Mouse (Mus musculus): ENCODE measurements around the gene Smad3. TPM values are rescaled to one million over a fixed set of nuclear protein-coding genes. Genes with fewer than 3 reads are reported as not detected.

Smad3 gene
- total and polyA plus RNA-seq, 3 experiments: 0.81 to 1.5 (median 1.2) TPM

DNA sequence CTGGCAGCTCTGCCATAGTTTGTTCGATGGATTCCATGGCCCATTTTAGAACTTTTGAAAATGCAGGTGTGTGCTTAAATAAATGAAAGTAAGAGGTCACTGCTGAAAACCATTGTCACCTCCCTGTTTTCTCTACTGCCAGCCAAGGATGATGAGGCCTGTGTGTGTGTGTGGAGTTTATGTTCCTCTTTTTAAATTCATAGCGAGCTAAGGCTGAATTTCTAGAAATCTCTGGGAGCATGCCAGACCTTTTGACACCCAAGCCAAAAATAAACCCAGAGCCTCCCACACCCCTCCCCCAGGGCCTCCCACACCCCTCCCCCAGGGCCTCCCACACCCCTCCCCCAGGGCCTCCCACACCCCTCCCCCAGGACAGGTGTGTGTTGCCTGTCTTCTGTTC lies 139.8 kb downstream of the Smad3 start:
- no peak overlapping the region for H3K4me3 ChIP-seq (replicated peaks in 1 of 3; ENCODE audit: low read depth in 2 of 3, low read length in 2 of 3, poor library complexity in 1 of 3)
- H3K4me2 ChIP-seq (ENCODE audit: insufficient read depth, low read depth, poor library complexity, severe bottlenecking): no peak overlapping the region
- H3K9ac ChIP-seq (ENCODE audit: insufficient read depth, low read depth): no peak overlapping the region
- TF ChIP-seq TBP (conservative IDR thresholded peaks at IDR 0.05; ENCODE audit: low read depth, low read length): no peak
- no peak for TF ChIP-seq UBTF (IDR thresholded peaks at IDR 0.05; ENCODE audit: low read depth, low read length)
- no peak for TF ChIP-seq ZC3H11A (IDR thresholded peaks at IDR 0.05; ENCODE audit: low read depth, low read length)
- TF ChIP-seq MAZ (IDR thresholded peaks at IDR 0.05; ENCODE audit: low read depth, low read length): no peak
- peaks cover 26 to 71% of the 10 kb centered on the region in 2 experiments for H3K36me3 ChIP-seq (replicated peaks in 1 of 2; ENCODE audit: control insufficient read depth in 1 of 2, insufficient read depth in 1 of 2, low read length in 1 of 2)
- dilution Hi-C loops (cut with MboI; ENCODE audit: extremely low pct_ligation_motif_present, extremely low pct_unique_long_range_greater_than_20kb, low sequenced_read_pairs): no loop called here
- in situ Hi-C loops (cut with MboI; ENCODE audit: low pct_ligation_motif_present, low pct_unique_long_range_greater_than_20kb, low sequenced_read_pairs): no loop called here
- H3K4me1 ChIP-seq (ENCODE audit: control insufficient read depth in 1 of 2, insufficient read depth in 2 of 2): peaks cover 6 to 22% of the 10 kb centered on the region in 2 experiments; a peak in 3 of 4 replicates
- DNase-seq (ENCODE audit: extremely low read depth): no peak
- no peaks in the 10 kb centered on the region for H3K79me2 ChIP-seq (replicated peaks; ENCODE audit: control insufficient read depth, extremely low read depth, insufficient read depth, poor library complexity, severe bottlenecking)
- H3K9me3 ChIP-seq (replicated peaks; ENCODE audit: low read length): peaks cover 6% of the 10 kb centered on the region
- no peak overlapping the region for H3K27ac ChIP-seq (ENCODE audit: insufficient read depth, low read depth)
- no peaks in the 10 kb centered on the region for H3K27me3 ChIP-seq (replicated peaks)

DNA sequence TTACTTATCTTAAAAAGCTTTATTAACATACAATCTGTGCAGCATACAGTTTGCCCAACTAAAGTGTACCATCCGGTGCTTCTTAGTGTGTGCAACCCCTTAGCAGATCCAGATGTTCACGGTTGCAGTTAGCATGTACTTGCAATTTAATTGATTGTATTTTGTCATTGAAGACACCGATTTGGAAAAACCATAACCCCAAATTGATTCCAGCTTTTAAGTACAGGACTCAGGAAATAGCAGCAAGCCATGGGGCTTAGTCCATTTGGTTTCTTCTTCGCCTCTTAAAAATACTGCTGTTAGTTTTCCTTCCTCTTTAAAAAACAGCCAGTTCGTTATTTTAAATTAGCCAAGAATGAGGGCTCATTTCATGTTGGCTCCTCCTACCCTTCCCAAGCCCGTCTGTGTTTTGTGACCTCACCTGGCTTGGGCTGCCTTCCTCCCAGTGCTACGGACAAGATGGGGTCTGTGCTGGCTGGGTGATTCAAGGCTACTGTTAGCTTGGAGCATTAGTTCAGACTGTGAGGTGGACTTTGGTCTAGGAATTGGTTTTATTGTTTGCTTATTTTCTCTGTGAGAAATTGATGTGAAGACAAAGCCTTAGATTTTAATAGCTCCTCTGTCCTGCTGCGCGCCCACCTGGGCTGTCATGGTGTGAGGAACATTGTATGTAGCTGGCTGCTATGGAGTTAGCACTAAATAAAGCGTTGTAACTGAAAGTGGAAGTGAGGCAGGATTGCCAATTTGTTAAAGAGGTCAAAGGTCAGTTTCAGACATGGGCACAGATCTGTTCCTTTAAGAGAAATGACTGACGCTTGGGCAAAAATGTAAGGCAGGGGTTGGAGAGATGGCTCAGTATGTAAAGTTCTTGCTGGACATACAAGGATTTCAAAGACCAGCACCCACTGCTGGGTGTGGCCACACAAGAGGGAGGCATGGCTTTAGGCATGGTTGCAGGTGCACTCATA lies 143.5 kb downstream of the Smad3 start:
- H3K4me2 ChIP-seq (ENCODE audit: insufficient read depth, low read depth, poor library complexity, severe bottlenecking): no peak overlapping the region
- no peak overlapping the region for H3K9ac ChIP-seq (ENCODE audit: insufficient read depth, low read depth)
- no peaks in the 10 kb centered on the region; the same call in none of the 2 replicates for H3K79me2 ChIP-seq (replicated peaks; ENCODE audit: control insufficient read depth, extremely low read depth, insufficient read depth, poor library complexity, severe bottlenecking)
- no peaks in the 10 kb centered on the region for H3K27me3 ChIP-seq (replicated peaks)
- H3K4me1 ChIP-seq (ENCODE audit: control insufficient read depth in 1 of 2, insufficient read depth in 2 of 2): peaks cover 6 to 54% of the 10 kb centered on the region in 2 experiments; a peak in 3 of 4 replicates
- H3K9me3 ChIP-seq (replicated peaks; ENCODE audit: low read length): peaks cover 10% of the 10 kb centered on the region
- no peak overlapping the region for H3K27ac ChIP-seq (ENCODE audit: insufficient read depth, low read depth)
- dilution Hi-C loops (cut with MboI; ENCODE audit: extremely low pct_ligation_motif_present, extremely low pct_unique_long_range_greater_than_20kb, low sequenced_read_pairs): no loop called here
- no peak for TF ChIP-seq MXI1 (IDR thresholded peaks at IDR 0.05; ENCODE audit: low read depth, low read length)
- TF ChIP-seq PAX5 (IDR thresholded peaks at IDR 0.05; ENCODE audit: low read length): no peak
- TF ChIP-seq ZKSCAN1 (IDR thresholded peaks at IDR 0.05; ENCODE audit: borderline replicate concordance, low read depth, low read length): no peak
- no peak for TF ChIP-seq JUN (IDR thresholded peaks at IDR 0.05; ENCODE audit: insufficient read depth, low read depth, low read length)
- no peak for TF ChIP-seq POLR2AphosphoS2 (IDR thresholded peaks at IDR 0.05; ENCODE audit: low read depth, low read length)
- no peak for TF ChIP-seq NRF1 (IDR thresholded peaks at IDR 0.05; ENCODE audit: low read depth, low read length)
- TF ChIP-seq POLR2A (IDR thresholded peaks at IDR 0.05; ENCODE audit: low read depth, low read length): no peak
- no peak for TF ChIP-seq IRF4 (IDR thresholded peaks at IDR 0.05; ENCODE audit: low read depth, low read length)
- TF ChIP-seq SMC3 (IDR thresholded peaks at IDR 0.05; ENCODE audit: low read depth, low read length): no peak
- TF ChIP-seq MEF2A (IDR thresholded peaks at IDR 0.05; ENCODE audit: borderline replicate concordance, low read depth, low read length): no peak
- no peak for TF ChIP-seq ETS1 (conservative IDR thresholded peaks at IDR 0.05; ENCODE audit: low read depth, low read length)
- no peak for TF ChIP-seq E2F4 (IDR thresholded peaks at IDR 0.05; ENCODE audit: insufficient replicate concordance, low read depth, low read length)
- TF ChIP-seq KAT2A (IDR thresholded peaks at IDR 0.05; ENCODE audit: insufficient replicate concordance, low read length): no peak
- TF ChIP-seq JUND (conservative IDR thresholded peaks at IDR 0.05; ENCODE audit: low read depth, low read length): no peak
- no peak for TF ChIP-seq RAD21 (IDR thresholded peaks at IDR 0.05; ENCODE audit: low read depth, low read length)
- no peak for TF ChIP-seq HCFC1 (IDR thresholded peaks at IDR 0.05; ENCODE audit: low read depth, low read length)
- TF ChIP-seq SIN3A (IDR thresholded peaks at IDR 0.05; ENCODE audit: low read length): no peak
- no peak for TF ChIP-seq TBP (conservative IDR thresholded peaks at IDR 0.05; ENCODE audit: low read depth, low read length)
- in situ Hi-C loops (cut with MboI; ENCODE audit: low pct_ligation_motif_present, low pct_unique_long_range_greater_than_20kb, low sequenced_read_pairs): no loop called here
- no peak overlapping the region for H3K4me3 ChIP-seq (replicated peaks in 1 of 3; ENCODE audit: low read depth in 2 of 3, low read length in 2 of 3, poor library complexity in 1 of 3)
- no peak for DNase-seq (ENCODE audit: extremely low read depth)
- H3K36me3 ChIP-seq (replicated peaks in 1 of 2; ENCODE audit: control insufficient read depth in 1 of 2, insufficient read depth in 1 of 2, low read length in 1 of 2): peaks cover 13 to 62% of the 10 kb centered on the region in 2 experiments

All from CH12.LX (cell line).